19 mouse cellular contexts compared by ENCODE assay signal in genomic region chr11:100805535-100805934, GRCm38 (mm10). TPM values are rescaled to one million over a fixed set of nuclear protein-coding genes. Genes with fewer than 3 reads are reported as not detected.
DNase-seq lines count a peak whose midpoint lies in the region; ATAC-seq and TF ChIP-seq lines count a peak whose summit lies in the region.
"Had no signal": no experiment of that assay in that cellular context is flagged by ENCODE, and none has a peak within 500 bp of the region (broad histone marks: within the 10 kb centered on the region; RNA-seq: fewer than 3 reads in every experiment).

No protein-coding gene starts in this region.

- TF ChIP-seq CTCF in lung, postnatal 0 days (IDR thresholded peaks at IDR 0.05), result no peak
- TF ChIP-seq CTCF in gastrocnemius, adult 2 months (IDR thresholded peaks at IDR 0.05), result no peak

- intact Hi-C loops in gastrocnemius, adult 2 months (cut with DNase I), result no loop called here

- H3K27me3 ChIP-seq in lung, postnatal 0 days (replicated peaks; ENCODE audit: insufficient read depth, low read length), result no peaks in the 10 kb centered on the region
- H3K27me3 ChIP-seq in heart, embryonic 14.5 days (ENCODE audit: control insufficient read depth, insufficient read depth, low read length), result no peaks in the 10 kb centered on the region
- no peaks in the 10 kb centered on the region for H3K27me3 ChIP-seq in forebrain, embryonic 13.5 days
- no peaks in the 10 kb centered on the region for H3K27me3 ChIP-seq in hindbrain, embryonic 10.5 days (ENCODE audit: insufficient read depth, poor library complexity, severe bottlenecking)
- H3K27me3 ChIP-seq: kidney, embryonic 15.5 days; midbrain, embryonic 12.5 days; stomach, embryonic 15.5 days had no signal

- TF ChIP-seq EP300 in lung, postnatal 0 days (IDR thresholded peaks at IDR 0.05), result no peak

- 71% methylated on average over 7 of the region's 7 CpGs for WGBS in lung, postnatal 0 days
- 22% methylated on average over 7 of the region's 7 CpGs for WGBS in heart, embryonic 14.5 days
- 82% methylated on average over 7 of the region's 7 CpGs for WGBS in forebrain, embryonic 13.5 days
- WGBS in hindbrain, embryonic 10.5 days, result 87% methylated on average over 7 of the region's 7 CpGs

- H3K36me3 ChIP-seq in lung, postnatal 0 days (ENCODE audit: insufficient read depth, low read length), result peaks cover 7% of the 10 kb centered on the region; the same call in 1 of the 2 replicates
- peaks cover 54% of the 10 kb centered on the region for H3K36me3 ChIP-seq in heart, embryonic 14.5 days (ENCODE audit: control insufficient read depth, insufficient read depth, low read length)
- peaks cover 33% of the 10 kb centered on the region for H3K36me3 ChIP-seq in forebrain, embryonic 13.5 days (ENCODE audit: poor library complexity, severe bottlenecking)
- peaks cover 43% of the 10 kb centered on the region for H3K36me3 ChIP-seq in hindbrain, embryonic 10.5 days

- H3K9me3 ChIP-seq in lung, postnatal 0 days (ENCODE audit: low read length), result no peaks in the 10 kb centered on the region
- no peaks in the 10 kb centered on the region for H3K9me3 ChIP-seq in heart, embryonic 14.5 days (ENCODE audit: control insufficient read depth, low read length)
- no peaks in the 10 kb centered on the region for H3K9me3 ChIP-seq in forebrain, embryonic 13.5 days (replicated peaks)
- H3K9me3 ChIP-seq in hindbrain, embryonic 10.5 days, result 0 out of 2 replicates have a peak, but pooled peaks cover 3% of the 10 kb centered on the region
- H3K9me3 ChIP-seq: kidney, embryonic 15.5 days; midbrain, embryonic 12.5 days; stomach, embryonic 15.5 days had no signal

- ATAC-seq in lung, postnatal 0 days, result peak; percentile 55
- no peak for ATAC-seq in heart, embryonic 14.5 days (ENCODE audit: insufficient number of reproducible peaks, insufficient read depth, low FRiP score, low read depth)
- ATAC-seq in forebrain, embryonic 13.5 days, result no peak

- H3K9ac ChIP-seq in lung, postnatal 0 days (replicated peaks; ENCODE audit: low read depth), result no peak overlapping the region
- no peak overlapping the region for H3K9ac ChIP-seq in heart, embryonic 14.5 days (ENCODE audit: low read length)
- H3K9ac ChIP-seq in forebrain, embryonic 13.5 days, result no peak overlapping the region
- H3K9ac ChIP-seq: kidney, embryonic 15.5 days; liver, embryonic 14.5 days; midbrain, embryonic 12.5 days; stomach, embryonic 15.5 days had no signal

- peak; percentile 55 for DNase-seq in lung, postnatal 0 days (ENCODE audit: low spot score)
- DNase-seq in lung, adult 18-20 months, result no peak
- peak; percentile 85 for DNase-seq in gastrocnemius, adult 2 months
- DNase-seq in thymus, postnatal 36 days, result no peak
- DNase-seq in hindbrain, embryonic 10.5 days (ENCODE audit: low spot score), result no peak
- DNase-seq: adrenal gland, postnatal 25 days; cerebellum, adult 9-10 months; thymus, postnatal 4 days had no signal

- no peaks in the 10 kb centered on the region for H3K4me1 ChIP-seq in lung, postnatal 0 days (ENCODE audit: insufficient read depth, low read depth, low read length)
- H3K4me1 ChIP-seq in heart, embryonic 14.5 days (ENCODE audit: control insufficient read depth in 2 of 2, insufficient read depth in 2 of 2, low read length in 2 of 2), result peaks cover 7 to 21% of the 10 kb centered on the region in 2 experiments
- H3K4me1 ChIP-seq in forebrain, embryonic 13.5 days, result peaks cover 4% of the 10 kb centered on the region; the same call in 1 of the 2 replicates
- H3K4me1 ChIP-seq in hindbrain, embryonic 10.5 days (replicated peaks), result 0 out of 2 replicates have a peak, but pooled peaks cover 4% of the 10 kb centered on the region
- H3K4me1 ChIP-seq: midbrain, embryonic 12.5 days; stomach, embryonic 15.5 days had no signal

- no peak overlapping the region for H3K4me2 ChIP-seq in lung, postnatal 0 days (replicated peaks; ENCODE audit: low read depth, low read length)
- no peak overlapping the region for H3K4me2 ChIP-seq in heart, embryonic 14.5 days (ENCODE audit: low read length)
- no peak overlapping the region for H3K4me2 ChIP-seq in forebrain, embryonic 13.5 days
- H3K4me2 ChIP-seq: kidney, embryonic 15.5 days; midbrain, embryonic 12.5 days; stomach, embryonic 15.5 days had no signal

- no peak overlapping the region for H3K27ac ChIP-seq in lung, postnatal 0 days (ENCODE audit: low read length)
- peak overlapping the region; percentile 87 for H3K27ac ChIP-seq in gastrocnemius, adult 2 months
- peak overlapping the region; percentile 4 to 25; a peak in 1 of 4 replicates for H3K27ac ChIP-seq in heart, embryonic 14.5 days (replicated peaks in 1 of 2; ENCODE audit: control insufficient read depth in 1 of 2, insufficient read depth in 1 of 2, low read depth in 2 of 2, low read length in 2 of 2)
- no peak overlapping the region for H3K27ac ChIP-seq in forebrain, embryonic 13.5 days
- no peak overlapping the region for H3K27ac ChIP-seq in hindbrain, embryonic 10.5 days
- H3K27ac ChIP-seq: forebrain, embryonic 10.5 days; kidney, embryonic 15.5 days; liver, embryonic 14.5 days; midbrain, embryonic 12.5 days; stomach, embryonic 15.5 days had no signal

- H3K4me3 ChIP-seq in lung, postnatal 0 days (ENCODE audit: low read depth, low read length), result no peak overlapping the region
- H3K4me3 ChIP-seq in gastrocnemius, adult 2 months, result peak overlapping the region; percentile 20
- H3K4me3 ChIP-seq in heart, embryonic 14.5 days (ENCODE audit: control insufficient read depth in 1 of 2, insufficient read depth in 1 of 2, low read depth in 1 of 2, low read length in 2 of 2), result no peak overlapping the region
- H3K4me3 ChIP-seq in forebrain, embryonic 13.5 days, result no peak overlapping the region
- no peak overlapping the region for H3K4me3 ChIP-seq in hindbrain, embryonic 10.5 days
- H3K4me3 ChIP-seq: forebrain, embryonic 10.5 days; kidney, embryonic 15.5 days; midbrain, embryonic 12.5 days; stomach, embryonic 15.5 days had no signal

RNA-seq across cellular contexts. Expression of gene Ghdc, which starts 34.8 kb away (rescaled TPM):
- polyA plus RNA-seq in lung, postnatal 0 days (2015; fragmentation: Nextera tagmentation; extraction: Ambion mirVana), result 4.9 and 6.4 TPM in 2 replicates
- total RNA-seq in gastrocnemius, adult 2 months (2021), result 1 to 10 TPM; 4.3 to 6.9 TPM
- polyA plus RNA-seq in heart, embryonic 14.5 days (2014; fragmentation: Nextera tagmentation; extraction: Ambion mirVana), result 4.0 and 4.7 TPM in 2 replicates
- polyA plus RNA-seq in forebrain, embryonic 13.5 days (2015; fragmentation: Nextera tagmentation; extraction: Ambion mirVana), result 1.9 and 2.4 TPM in 2 replicates
- 3.9 and 4.3 TPM in 2 replicates for polyA plus RNA-seq in hindbrain, embryonic 10.5 days (2016; fragmentation: Nextera tagmentation; extraction: Ambion mirVana)

RNA-seq across cellular contexts. Expression of gene Hcrt, which starts 42.8 kb away (rescaled TPM):
- polyA plus RNA-seq in lung, postnatal 0 days (2015; fragmentation: Nextera tagmentation; extraction: Ambion mirVana), result not detected in 2 replicates
- not detected for total RNA-seq in gastrocnemius, adult 2 months (2021)
- not detected in 2 replicates for polyA plus RNA-seq in heart, embryonic 14.5 days (2014; fragmentation: Nextera tagmentation; extraction: Ambion mirVana)
- polyA plus RNA-seq in forebrain, embryonic 13.5 days (2015; fragmentation: Nextera tagmentation; extraction: Ambion mirVana), result not detected in 2 replicates
- not detected in 2 replicates for polyA plus RNA-seq in hindbrain, embryonic 10.5 days (2016; fragmentation: Nextera tagmentation; extraction: Ambion mirVana)
- total RNA-seq: adrenal gland, postnatal 25 days; layer of hippocampus, adult 8-10 months had no signal
- polyA plus RNA-seq: embryonic facial prominence, embryonic 11.5 days; forebrain, embryonic 10.5 days; kidney, embryonic 15.5 days; liver, embryonic 14.5 days; midbrain, embryonic 12.5 days; neural tube, embryonic 11.5 days; small intestine, adult 2 months; stomach, embryonic 15.5 days had no signal

RNA-seq across cellular contexts. Expression of gene Stat5b, which starts 45.0 kb away (rescaled TPM):
- 17.9 and 21.4 TPM in 2 replicates for polyA plus RNA-seq in lung, postnatal 0 days (2015; fragmentation: Nextera tagmentation; extraction: Ambion mirVana)
- 100 to 1,000 TPM; 139 to 145 TPM for total RNA-seq in gastrocnemius, adult 2 months (2021)
- 28.8 and 31.4 TPM in 2 replicates for polyA plus RNA-seq in heart, embryonic 14.5 days (2014; fragmentation: Nextera tagmentation; extraction: Ambion mirVana)
- polyA plus RNA-seq in forebrain, embryonic 13.5 days (2015; fragmentation: Nextera tagmentation; extraction: Ambion mirVana), result 11.1 and 14.0 TPM in 2 replicates
- 13.6 and 14.8 TPM in 2 replicates for polyA plus RNA-seq in hindbrain, embryonic 10.5 days (2016; fragmentation: Nextera tagmentation; extraction: Ambion mirVana)

RNA-seq across cellular contexts. Expression of gene Kcnh4, which starts 45.8 kb away (rescaled TPM):
- polyA plus RNA-seq in lung, postnatal 0 days (2015; fragmentation: Nextera tagmentation; extraction: Ambion mirVana), result 0.04 TPM in 1 of 2 replicates, not detected in the other
- total RNA-seq in gastrocnemius, adult 2 months (2021), result not detected
- not detected in 2 replicates for polyA plus RNA-seq in heart, embryonic 14.5 days (2014; fragmentation: Nextera tagmentation; extraction: Ambion mirVana)
- 3.4 and 4.6 TPM in 2 replicates for polyA plus RNA-seq in forebrain, embryonic 13.5 days (2015; fragmentation: Nextera tagmentation; extraction: Ambion mirVana)
- 1.5 and 4.4 TPM in 2 replicates for polyA plus RNA-seq in hindbrain, embryonic 10.5 days (2016; fragmentation: Nextera tagmentation; extraction: Ambion mirVana)
- polyA plus RNA-seq: liver, embryonic 14.5 days had no signal

RNA-seq across cellular contexts. Expression of gene Stat5a, which starts 53.6 kb away (rescaled TPM):
- 6.2 and 7.1 TPM in 2 replicates for polyA plus RNA-seq in lung, postnatal 0 days (2015; fragmentation: Nextera tagmentation; extraction: Ambion mirVana)
- total RNA-seq in gastrocnemius, adult 2 months (2021), result 10 to 100 TPM; 11.7 to 15.8 TPM
- 5.6 and 6.4 TPM in 2 replicates for polyA plus RNA-seq in heart, embryonic 14.5 days (2014; fragmentation: Nextera tagmentation; extraction: Ambion mirVana)
- 0.85 and 1.2 TPM in 2 replicates for polyA plus RNA-seq in forebrain, embryonic 13.5 days (2015; fragmentation: Nextera tagmentation; extraction: Ambion mirVana)
- polyA plus RNA-seq in hindbrain, embryonic 10.5 days (2016; fragmentation: Nextera tagmentation; extraction: Ambion mirVana), result 2.0 and 2.8 TPM in 2 replicates

Comparison
In these comparisons a context has a peak if more than half of its experiments do, and no peak if none do; other contexts are left out.
1. DNase-seq: peak in lung, postnatal 0 days (single experiment) and gastrocnemius, adult 2 months (single experiment); none in lung, adult 18-20 months (0 of 2), thymus, postnatal 36 days (0 of 2) and hindbrain, embryonic 10.5 days (single experiment).
2. H3K27ac ChIP-seq: peak in gastrocnemius, adult 2 months (single experiment) and heart, embryonic 14.5 days (2 of 2); none in lung, postnatal 0 days (single experiment), forebrain, embryonic 13.5 days (single experiment) and hindbrain, embryonic 10.5 days (single experiment).